Mouse (Mus musculus) midbrain, embryonic 10.5 days (tissue): ENCODE results near the gene Ttc8. TPM values are rescaled to one million over a fixed set of nuclear protein-coding genes. Genes with fewer than 3 reads are reported as not detected.
A peak's percentile ranks its signal among the peaks of the same experiment; 100 is the strongest.

Source experiments
- DNase-seq: peaks from one replicate; pipeline ENCODE4 v3.0.0-alpha.2; 2017; ENCODE audit warnings: low spot score
- H3K27ac ChIP-seq: fragments of 300-500 bp; sonication (generic); replicated peaks from 2 replicates; pipeline ENCODE4 v1.5.1; 2016; ENCODE audit warnings: mild to moderate bottlenecking
- H3K27me3 ChIP-seq: fragments of 300-500 bp; sonication (generic); 2 replicates; pipeline ENCODE4 v1.6.1; 2016; ENCODE audit warnings: low read depth, mild to moderate bottlenecking; ENCODE audit not compliant: poor library complexity, severe bottlenecking
- H3K36me3 ChIP-seq: fragments of 300-500 bp; sonication (generic); 2 replicates; pipeline ENCODE4 v1.6.1; 2016; ENCODE audit warnings: mild to moderate bottlenecking, moderate library complexity
- H3K4me1 ChIP-seq: fragments of 300-500 bp; sonication (generic); 2 replicates; pipeline ENCODE4 v1.6.1; 2016
- H3K4me3 ChIP-seq: fragments of 300-500 bp; sonication (generic); 2 replicates; pipeline ENCODE4 v1.5.1; 2016; ENCODE audit warnings: mild to moderate bottlenecking, moderate library complexity
- H3K9me3 ChIP-seq: fragments of 300-500 bp; sonication (generic); replicated peaks from 2 replicates; pipeline ENCODE4 v1.6.1; 2016; ENCODE audit warnings: mild to moderate bottlenecking
- WGBS: fragments of 180-500 bp; shearing (Covaris S2); methylation state at CpG from one replicate; pipeline ENCODE4 v1.1.7; 2016; 5-methylcytosine and 5-hydroxymethylcytosine counted together
- polyA plus RNA-seq: library from polyadenylated mRNA; unstranded; fragments of >200 nt; fragmentation: Nextera tagmentation; extraction: Ambion mirVana; gene quantifications from 2 replicates; pipeline ENCODE4 v1.2.1, GENCODE M21; 2016

Ttc8 gene
- 44.3 and 47.4 TPM in 2 replicates for polyA plus RNA-seq

DNA sequence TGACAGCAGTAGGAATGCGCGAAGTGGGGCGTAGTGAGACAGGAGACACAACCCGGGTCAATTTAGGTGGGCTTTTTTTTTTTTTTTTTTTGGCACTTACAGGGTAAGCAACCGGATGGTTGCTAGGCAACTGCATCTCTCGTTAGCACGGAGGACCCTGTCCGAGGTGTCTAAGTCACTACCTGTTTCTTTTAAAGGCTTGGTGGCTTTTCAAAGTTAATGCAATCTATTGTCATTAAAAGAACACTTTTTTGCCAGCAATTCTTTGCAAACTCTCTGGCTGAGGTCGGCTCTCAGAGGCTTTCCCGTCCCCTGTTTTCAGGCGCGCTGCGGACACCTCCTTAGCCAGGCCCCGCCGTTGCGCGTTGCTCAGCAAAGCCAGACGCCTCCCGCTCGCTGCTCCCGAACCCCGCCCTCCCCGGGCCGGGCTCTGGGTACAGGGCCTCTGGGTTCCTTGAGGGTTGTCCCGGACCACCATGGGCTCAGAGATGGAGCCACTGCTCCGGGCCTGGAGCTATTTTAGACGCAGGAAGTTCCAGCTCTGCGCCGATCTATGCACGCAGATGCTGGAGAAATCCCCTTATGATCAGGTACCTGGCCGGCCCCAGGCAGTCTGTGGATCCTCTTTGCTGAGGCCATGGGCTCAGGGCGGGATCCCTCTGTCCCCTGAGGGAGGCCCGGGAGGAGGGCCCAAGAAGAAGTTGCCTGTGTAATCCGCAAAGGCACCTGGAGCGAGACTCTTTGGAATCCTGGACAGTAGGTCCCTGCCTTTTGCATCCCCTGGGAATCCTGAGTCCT is at the start of gene Ttc8:
Ttc8 (plus strand) TSS at position 381 of the 798 bp plus-strand sequence.
- H3K27me3 ChIP-seq, result no peaks in the 10 kb centered on the region
- no peaks in the 10 kb centered on the region for H3K9me3 ChIP-seq
- peak within 1 kb of the TSS; percentile 95 for H3K27ac ChIP-seq
- WGBS, result under 1% methylated on average over 35 of the region's 35 CpGs
- H3K4me1 ChIP-seq, result peaks cover 38% of the 10 kb centered on the region
- peak; percentile 92 for DNase-seq
- no peaks in the 10 kb centered on the region for H3K36me3 ChIP-seq
- peak within 1 kb of the TSS; percentile 75 for H3K4me3 ChIP-seq

DNA sequence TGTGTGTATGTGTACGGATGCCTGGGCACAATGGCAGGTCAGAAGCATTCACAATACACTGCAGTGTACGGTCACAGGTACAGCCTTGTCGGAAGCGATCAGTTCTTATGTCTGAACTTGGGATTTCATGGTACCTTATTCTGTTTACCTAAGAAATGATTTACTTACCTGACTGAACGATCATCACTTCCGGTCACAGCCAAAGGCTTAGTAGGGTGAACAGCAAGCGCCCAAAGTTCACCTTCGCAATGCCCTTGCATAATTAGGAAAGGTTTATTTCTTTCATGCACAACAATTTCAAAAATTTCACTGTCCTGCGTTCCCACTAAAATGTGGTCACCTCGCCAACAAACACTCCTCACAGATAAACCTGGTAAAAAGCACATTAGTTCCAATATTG is 47.5 kb upstream of the Ttc8 start:
- no peaks in the 10 kb centered on the region for H3K27me3 ChIP-seq

DNA sequence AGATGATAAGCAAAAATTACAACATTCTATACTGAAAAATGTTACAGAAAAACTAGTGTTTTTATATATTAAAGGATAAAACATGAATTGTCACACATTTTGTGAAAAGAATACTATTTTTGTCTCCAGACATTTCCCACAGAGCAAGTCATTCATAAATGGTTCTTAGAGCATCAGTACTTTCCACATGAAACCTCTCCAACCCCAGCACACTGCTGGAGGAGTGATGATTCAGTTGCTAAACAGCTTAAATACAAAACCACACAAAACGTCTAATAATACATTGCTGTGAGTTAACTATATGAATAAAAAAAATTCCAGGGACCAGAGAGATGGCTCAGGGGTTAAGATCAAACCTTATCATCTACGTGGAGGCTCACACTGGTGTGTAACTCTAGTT is 45.2 kb upstream of the Ttc8 start:
- Histone ChIP-seq H3K9me3 (no peaks in the 10 kb centered on the region), H3K27me3 (no peaks in the 10 kb centered on the region), H3K36me3 (peaks cover 33% of the 10 kb centered on the region), H3K4me3 (no peak overlapping the region), H3K4me1 (peaks cover 6% of the 10 kb centered on the region; the same call in 1 of the 2 replicates), H3K27ac (no peak overlapping the region)
- WGBS, result 73% methylated on average over 2 of the region's 2 CpGs
- DNase-seq, result no peak

More for the DNA sequence above, 47.5 kb upstream of the Ttc8 start:
- H3K4me3 ChIP-seq, result no peak overlapping the region
- no peak for DNase-seq
- H3K9me3 ChIP-seq, result no peaks in the 10 kb centered on the region
- WGBS, result 96% methylated on average over 10 of the region's 10 CpGs
- H3K4me1 ChIP-seq, result no peaks in the 10 kb centered on the region
- no peak overlapping the region for H3K27ac ChIP-seq
- H3K36me3 ChIP-seq, result peaks cover 54% of the 10 kb centered on the region

DNA sequence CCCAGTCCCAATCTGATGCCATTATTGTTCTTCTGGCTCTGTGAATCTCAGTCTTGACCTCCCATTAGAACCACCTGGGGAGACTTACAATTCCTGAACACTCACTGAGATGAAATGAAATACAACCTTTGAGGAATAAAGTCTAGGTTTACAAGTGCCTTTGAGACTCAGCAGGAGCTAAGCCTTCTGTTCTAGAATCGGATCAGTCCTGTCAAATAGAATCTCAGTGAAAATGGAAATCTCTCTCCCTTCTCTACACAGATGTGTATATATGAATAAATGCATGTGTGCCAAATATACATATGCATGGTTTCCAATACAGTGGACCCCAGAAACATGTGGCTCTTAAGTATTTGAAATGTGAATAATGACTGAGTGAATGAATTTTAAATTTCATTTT is 41.7 kb upstream of the Ttc8 start:
- Histone ChIP-seq H3K27ac (no peak overlapping the region), H3K4me1 (peaks cover 6% of the 10 kb centered on the region; the same call in 1 of the 2 replicates), H3K27me3 (no peaks in the 10 kb centered on the region), H3K4me3 (no peak overlapping the region), H3K9me3 (no peaks in the 10 kb centered on the region), H3K36me3 (peaks cover 17% of the 10 kb centered on the region)
- no peak for DNase-seq
- 44% methylated on average over 1 of the region's 1 CpGs for WGBS

DNA sequence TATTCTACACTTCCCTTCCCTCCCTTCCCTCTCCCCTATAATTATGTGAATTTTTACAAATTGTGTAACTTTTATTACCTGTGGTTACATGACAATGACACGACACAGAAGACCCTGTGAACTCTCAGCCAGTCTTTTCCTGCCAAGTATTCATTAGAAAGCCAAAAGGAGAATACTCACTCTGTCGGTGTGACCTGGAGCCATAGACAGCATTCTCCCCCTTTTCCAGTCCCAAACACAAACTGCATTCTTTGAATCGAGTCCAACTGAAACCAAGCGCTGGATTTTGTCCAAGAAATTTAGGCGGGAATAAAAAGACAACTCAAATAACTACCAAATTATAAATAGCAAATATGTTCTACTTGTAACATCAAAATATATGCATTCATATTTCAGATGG is 38.6 kb upstream of the Ttc8 start:
- 90% methylated on average over 5 of the region's 5 CpGs for WGBS
- no peak overlapping the region for H3K4me3 ChIP-seq

DNA sequence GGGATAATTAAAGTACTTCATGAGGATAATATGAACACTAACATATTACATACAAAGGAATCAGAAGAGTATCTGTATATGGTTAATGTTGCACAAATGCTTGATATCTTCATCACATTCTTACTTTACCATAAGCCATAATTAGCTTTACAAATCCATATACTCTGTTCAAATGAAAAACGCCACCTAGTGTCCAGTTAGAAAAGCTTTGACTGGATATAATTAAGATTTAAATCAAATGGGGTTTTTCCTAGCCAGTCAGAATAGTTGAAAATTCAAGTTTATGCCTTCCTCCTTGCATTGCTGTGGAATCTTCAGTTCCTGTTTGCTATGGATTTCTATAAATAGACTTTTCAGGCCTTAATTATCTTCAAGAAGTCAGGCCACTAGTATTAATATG is 35.9 kb upstream of the Ttc8 start:
- H3K4me1 ChIP-seq, result no peaks in the 10 kb centered on the region
- peaks cover 20% of the 10 kb centered on the region for H3K36me3 ChIP-seq
- no peak overlapping the region for H3K4me3 ChIP-seq
- no peak for DNase-seq
- no peaks in the 10 kb centered on the region for H3K27me3 ChIP-seq
- H3K9me3 ChIP-seq, result no peaks in the 10 kb centered on the region
- no peak overlapping the region for H3K27ac ChIP-seq
- 6% methylated on average over 1 of the region's 1 CpGs for WGBS

More for the DNA sequence above, 38.6 kb upstream of the Ttc8 start:
- no peaks in the 10 kb centered on the region for H3K27me3 ChIP-seq
- peaks cover 6% of the 10 kb centered on the region; the same call in 1 of the 2 replicates for H3K4me1 ChIP-seq
- peaks cover 17% of the 10 kb centered on the region for H3K36me3 ChIP-seq
- H3K27ac ChIP-seq, result no peak overlapping the region
- H3K9me3 ChIP-seq, result no peaks in the 10 kb centered on the region
- DNase-seq, result no peak

DNA sequence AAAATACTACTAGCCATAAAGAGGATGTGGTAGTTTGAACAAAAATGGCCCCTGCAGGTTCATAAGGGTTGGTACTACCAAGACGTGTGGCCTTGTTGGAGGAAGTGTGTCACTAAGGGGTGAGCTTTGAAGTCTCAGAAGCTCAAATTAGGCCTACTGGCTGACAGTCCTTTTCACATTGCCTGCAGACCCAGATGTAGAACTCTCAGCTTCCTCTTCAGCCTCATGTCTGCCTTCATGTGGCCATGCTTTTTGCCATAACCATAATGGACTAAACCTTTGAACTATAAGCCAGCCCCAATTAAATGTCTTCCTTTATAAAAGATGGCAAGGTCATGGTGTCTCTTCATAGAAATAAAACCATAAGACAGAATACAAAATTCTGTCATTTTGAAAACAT is 23.6 kb upstream of the Ttc8 start:
- Histone ChIP-seq H3K27me3 (no peaks in the 10 kb centered on the region), H3K9me3 (no peaks in the 10 kb centered on the region), H3K36me3 (peaks cover 16% of the 10 kb centered on the region), H3K4me3 (no peak overlapping the region), H3K27ac (no peak overlapping the region), H3K4me1 (peaks cover 27% of the 10 kb centered on the region)
- no peak for DNase-seq
- 85% methylated on average over 1 of the region's 1 CpGs for whole genome bisulfite sequencing

DNA sequence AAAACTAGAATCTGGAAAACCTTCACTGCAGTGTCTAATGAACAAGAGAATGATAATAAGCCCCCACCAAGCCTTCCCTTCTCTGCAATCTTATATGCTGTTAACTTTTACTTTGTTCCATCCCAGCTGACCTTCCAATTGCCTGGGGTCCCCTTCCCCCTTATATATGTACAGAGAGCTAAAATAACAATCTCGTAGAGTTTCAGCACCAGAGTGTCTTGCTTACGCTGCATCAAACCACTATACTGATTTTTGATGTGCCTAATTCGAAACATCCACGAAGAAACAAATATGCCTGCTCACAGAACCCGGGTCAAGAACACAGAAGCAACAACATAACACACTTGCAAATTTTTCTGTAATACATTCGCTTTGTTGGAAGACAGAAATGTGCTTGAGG is 20.7 kb upstream of the Ttc8 start:
- Histone ChIP-seq H3K36me3 (peaks cover 6% of the 10 kb centered on the region; the same call in 1 of the 2 replicates), H3K9me3 (no peaks in the 10 kb centered on the region), H3K4me1 (peaks cover 28% of the 10 kb centered on the region), H3K27me3 (no peaks in the 10 kb centered on the region), H3K4me3 (peak overlapping the region; percentile 95), H3K27ac (peak overlapping the region; percentile 96; the same call in 1 of the 2 replicates)
- no peak for DNase-seq
- 60% methylated on average over 6 of the region's 6 CpGs for WGBS

DNA sequence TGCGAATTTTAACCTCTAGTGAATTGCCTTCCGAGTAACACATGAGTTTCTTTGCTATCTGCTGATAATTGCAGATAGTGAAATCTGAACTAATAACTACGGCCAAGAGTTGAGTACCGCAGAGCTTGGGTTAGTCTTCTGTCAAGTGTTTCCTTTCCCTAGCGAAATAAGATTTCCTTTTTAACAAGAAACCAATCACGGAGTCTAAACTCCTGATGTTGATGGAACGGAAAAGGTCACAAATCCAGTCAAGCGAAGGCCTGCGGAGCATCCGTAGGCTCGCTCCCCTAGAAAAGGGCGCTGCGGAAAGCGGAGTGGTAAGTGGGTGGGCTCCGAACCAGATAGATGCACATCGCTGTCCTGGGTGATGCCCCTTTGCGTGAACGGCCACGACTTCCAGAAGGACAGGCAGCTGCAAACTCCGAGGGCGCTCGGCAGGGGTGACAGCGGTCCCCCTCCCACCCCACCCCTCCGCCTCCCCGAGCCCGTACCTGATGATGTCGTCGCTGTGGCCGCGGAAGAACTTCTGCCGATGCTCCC is 20.0 kb upstream of the Ttc8 start:
- H3K4me1 ChIP-seq, result peaks cover 28% of the 10 kb centered on the region
- peak; percentile 68 for DNase-seq

DNA sequence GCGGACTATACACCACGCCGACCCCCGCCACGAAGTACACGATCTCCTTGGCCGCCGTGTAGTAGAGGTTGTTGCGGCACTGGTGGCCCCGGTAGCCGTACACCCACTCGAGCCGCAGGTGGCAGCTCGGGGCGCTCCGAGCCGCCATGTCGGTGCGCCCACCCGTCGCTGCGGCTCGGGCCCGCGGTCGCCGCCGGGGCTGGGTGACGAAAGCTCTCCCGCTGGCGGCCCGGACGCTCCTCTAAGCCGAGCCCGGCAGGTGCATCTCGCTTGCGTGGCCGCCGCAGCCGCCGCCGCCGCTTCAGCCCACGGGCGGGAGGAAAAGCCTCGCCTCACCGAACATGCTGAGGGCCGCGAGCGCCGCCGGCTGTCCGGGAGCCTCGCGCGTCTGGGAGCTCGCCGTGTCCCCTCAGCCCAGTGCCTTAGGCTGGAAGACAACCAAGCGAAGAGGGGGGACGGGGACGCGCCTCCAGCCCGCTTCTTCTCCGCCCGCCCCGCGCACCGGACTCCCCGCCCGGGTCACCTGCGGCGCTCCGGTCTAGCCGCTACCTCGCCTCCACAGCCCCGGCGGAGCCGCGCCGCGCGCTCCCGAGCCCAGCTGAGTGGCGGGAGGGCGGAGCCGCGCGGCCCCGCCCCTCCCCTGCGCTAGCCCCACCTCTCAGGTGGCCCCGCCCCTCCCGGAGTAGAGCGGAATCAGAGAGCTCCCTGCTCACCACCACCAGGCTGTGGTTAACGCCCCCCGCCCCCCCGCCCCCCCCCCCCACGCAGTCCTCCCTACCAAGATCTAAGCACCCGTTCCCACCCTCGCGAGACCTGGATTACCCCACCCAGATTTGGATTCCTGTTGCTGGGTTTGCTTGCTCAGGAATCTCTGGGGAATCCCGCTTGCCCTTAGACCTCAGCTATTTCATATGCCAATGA is 19.2 kb upstream of the Ttc8 start, which contains the start of gene Eml5:
Eml5 (minus strand) TSS at position 604 of the 921 bp plus-strand sequence.
- Histone ChIP-seq H3K27me3 (no peaks in the 10 kb centered on the region), H3K4me1 (peaks cover 26% of the 10 kb centered on the region), H3K36me3 (0 out of 2 replicates have a peak, but pooled peaks cover 1% of the 10 kb centered on the region), H3K9me3 (no peaks in the 10 kb centered on the region), H3K27ac (peak within 1 kb of the TSS; percentile 96), H3K4me3 (peak within 1 kb of the TSS; percentile 95)
- WGBS, result under 1% methylated on average over 93 of the region's 101 CpGs
- peak; percentile 92 for DNase-seq

More for the DNA sequence above, 20.0 kb upstream of the Ttc8 start:
- peak overlapping the region; percentile 96 for H3K27ac ChIP-seq
- 1% methylated on average over 31 of the region's 31 CpGs for WGBS
- peak overlapping the region; percentile 95 for H3K4me3 ChIP-seq
- no peaks in the 10 kb centered on the region for H3K9me3 ChIP-seq
- peaks cover 6% of the 10 kb centered on the region; the same call in 1 of the 2 replicates for H3K36me3 ChIP-seq
- H3K27me3 ChIP-seq, result no peaks in the 10 kb centered on the region

DNA sequence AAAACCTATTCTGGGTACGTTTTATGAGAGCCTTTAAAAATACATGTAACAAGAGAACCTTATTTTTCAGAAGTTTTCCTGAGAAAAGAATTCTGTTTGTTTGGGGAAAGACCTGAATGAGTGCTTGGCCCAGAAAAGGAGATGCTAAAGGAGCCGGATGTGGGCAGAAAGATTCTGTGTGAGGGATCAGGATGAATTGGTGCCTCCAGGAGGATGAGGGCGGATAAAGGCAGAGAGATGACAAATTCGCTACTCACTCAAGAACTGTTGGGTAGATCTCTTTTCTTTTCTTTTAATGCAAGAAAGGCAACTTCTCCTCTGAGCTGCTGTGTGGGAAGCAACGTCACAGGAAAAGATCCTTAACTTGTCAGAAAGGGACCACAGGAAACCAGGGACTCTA is 14.9 kb upstream of the Ttc8 start:
- DNase-seq, result no peak
- no peak overlapping the region for H3K27ac ChIP-seq
- H3K27me3 ChIP-seq, result no peaks in the 10 kb centered on the region
- no peak overlapping the region for H3K4me3 ChIP-seq
- 72% methylated on average over 5 of the region's 5 CpGs for WGBS
- H3K4me1 ChIP-seq, result 0 out of 2 replicates have a peak, but pooled peaks cover 5% of the 10 kb centered on the region
- H3K9me3 ChIP-seq, result no peaks in the 10 kb centered on the region
- H3K36me3 ChIP-seq, result no peaks in the 10 kb centered on the region

DNA sequence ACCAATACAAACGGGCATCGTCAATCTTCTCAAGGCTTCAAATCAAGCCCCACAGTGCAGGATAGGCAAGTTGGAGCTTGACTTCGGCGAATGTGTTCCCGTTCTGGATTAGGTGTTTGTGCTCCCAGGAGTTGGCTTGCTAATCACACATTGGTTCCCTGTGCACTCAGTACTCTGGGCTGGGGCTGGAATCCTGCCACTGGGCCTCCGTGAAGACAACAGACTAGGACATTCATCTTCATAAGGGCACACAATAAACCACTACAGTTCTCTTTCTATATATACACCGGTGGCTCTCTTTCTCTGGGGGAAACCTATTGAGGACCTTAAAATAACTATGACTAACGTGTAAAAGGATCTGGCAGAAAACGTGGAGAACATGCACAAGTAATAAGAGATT is 10.3 kb upstream of the Ttc8 start:
- Histone ChIP-seq H3K4me1 (no peaks in the 10 kb centered on the region), H3K9me3 (no peaks in the 10 kb centered on the region), H3K4me3 (no peak overlapping the region), H3K27me3 (no peaks in the 10 kb centered on the region), H3K27ac (no peak overlapping the region), H3K36me3 (no peaks in the 10 kb centered on the region)
- no peak for DNase-seq
- WGBS, result 87% methylated on average over 9 of the region's 9 CpGs
